Mouse (Mus musculus) olfactory bulb, adult 2 months (tissue): ENCODE data around the gene Nsun3.

Source experiments
- CTCF ChIP-seq: fragments of 200-500 bp; IDR thresholded peaks from 2 replicates; pipeline ENCODE4 v1.5.1; 2012; ENCODE audit warnings: low read depth, mild to moderate bottlenecking, low read length, moderate library complexity; ENCODE audit not compliant: insufficient read depth
- POLR2A ChIP-seq: fragments of 200-500 bp; IDR thresholded peaks from 2 replicates; pipeline ENCODE4 v1.6.1; 2012; ENCODE audit warnings: mild to moderate bottlenecking, low read depth, low read length, moderate library complexity; ENCODE audit not compliant: insufficient read depth

DNA sequence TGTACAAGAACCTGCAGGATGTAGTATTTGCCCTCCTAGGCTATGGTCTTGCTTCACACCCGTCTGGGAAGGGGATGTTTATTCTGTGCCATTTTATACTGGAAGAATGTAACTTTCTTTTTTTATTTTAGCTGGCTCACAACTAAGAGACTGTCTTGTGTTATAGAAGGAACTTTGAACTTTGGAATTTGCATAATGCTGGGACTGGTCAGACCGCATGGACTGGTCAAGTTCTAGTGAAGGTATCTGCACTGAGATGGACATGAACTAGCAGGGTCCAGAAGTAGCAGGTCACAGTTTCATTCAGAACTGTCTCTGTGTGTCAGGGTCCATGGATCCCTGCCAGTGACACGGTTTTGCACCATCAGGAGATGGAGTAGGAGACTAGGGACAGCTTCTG is 13.2 kb upstream of the Nsun3 start:
- TF ChIP-seq POLR2A (no peak), CTCF (no peak)
